Comparison of ENCODE assay signal across 23 mouse cellular contexts in the genomic region with DNA sequence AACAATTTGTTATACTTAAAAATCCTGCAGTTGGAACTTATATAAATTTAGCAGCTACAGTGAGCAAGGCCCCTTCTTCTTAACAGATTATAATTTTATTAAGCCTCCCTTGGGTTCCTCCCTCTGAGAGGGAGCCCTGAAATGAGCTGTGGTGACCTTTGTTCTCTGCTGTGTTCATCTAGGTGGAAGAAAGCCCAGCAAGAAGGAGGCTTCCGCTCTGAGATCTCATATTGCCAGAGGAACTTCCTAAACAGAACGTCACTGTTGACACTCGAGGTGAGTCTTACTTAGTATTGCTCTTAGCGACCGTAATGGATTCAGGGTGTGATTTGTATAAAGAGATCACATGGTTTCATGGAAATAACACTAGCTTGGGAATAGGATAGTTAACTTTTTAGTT. TPM values are rescaled to one million over a fixed set of nuclear protein-coding genes. Genes with fewer than 3 reads are reported as not detected.
DNase-seq lines count a peak whose midpoint lies in the region; ATAC-seq and TF ChIP-seq lines count a peak whose summit lies in the region.
"Had no signal": no experiment of that assay in that cellular context is flagged by ENCODE, and none has a peak within 500 bp of the region (broad histone marks: within the 10 kb centered on the region; RNA-seq: fewer than 3 reads in every experiment).

No protein-coding gene starts in this region.

- no peak overlapping the region for H3K27ac ChIP-seq in kidney, adult 2 months (ENCODE audit: insufficient read depth, low read depth, low read length)
- H3K27ac ChIP-seq in kidney, embryonic 16.5 days (ENCODE audit: low read length): no peak overlapping the region
- H3K27ac ChIP-seq: embryonic facial prominence, embryonic 13.5 days; embryonic facial prominence, embryonic 15.5 days; forebrain, embryonic 10.5 days; forebrain, embryonic 12.5 days had no signal

- no peak overlapping the region for H3K4me3 ChIP-seq in kidney, adult 2 months (ENCODE audit: insufficient read depth, low read depth, low read length)
- H3K4me3 ChIP-seq in kidney, embryonic 16.5 days (ENCODE audit: low read length): no peak overlapping the region
- H3K4me3 ChIP-seq: embryonic facial prominence, embryonic 13.5 days; embryonic facial prominence, embryonic 15.5 days; erythroblast, embryonic 14.5 days; forebrain, embryonic 10.5 days; forebrain, embryonic 12.5 days had no signal

- no peak for ATAC-seq in kidney, embryonic 16.5 days (ENCODE audit: low FRiP score, low TSS enrichment)
- ATAC-seq: forebrain, embryonic 14.5 days had no signal

- H3K4me1 ChIP-seq in kidney, adult 2 months (ENCODE audit: control insufficient read depth, insufficient read depth, low read length): no peaks in the 10 kb centered on the region
- H3K4me1 ChIP-seq in kidney, embryonic 16.5 days (ENCODE audit: insufficient read depth, low read length): no peaks in the 10 kb centered on the region
- H3K4me1 ChIP-seq: embryonic facial prominence, embryonic 13.5 days; embryonic facial prominence, embryonic 15.5 days; forebrain, embryonic 10.5 days; forebrain, embryonic 12.5 days had no signal

- no peaks in the 10 kb centered on the region for H3K27me3 ChIP-seq in kidney, adult 2 months (replicated peaks; ENCODE audit: control insufficient read depth, insufficient read depth, low read length)
- H3K27me3 ChIP-seq in kidney, embryonic 16.5 days (ENCODE audit: insufficient read depth, low read length): no peaks in the 10 kb centered on the region
- H3K27me3 ChIP-seq: embryonic facial prominence, embryonic 13.5 days; embryonic facial prominence, embryonic 15.5 days; forebrain, embryonic 12.5 days had no signal

- peaks cover 3% of the 10 kb centered on the region for H3K36me3 ChIP-seq in kidney, adult 2 months (ENCODE audit: control insufficient read depth, insufficient read depth, low read length)
- H3K36me3 ChIP-seq in kidney, embryonic 16.5 days (ENCODE audit: insufficient read depth, low read length): peaks cover 42% of the 10 kb centered on the region

- 39% methylated on average over 5 of the region's 5 CpGs for WGBS in kidney, adult 2 months
- WGBS in kidney, embryonic 16.5 days: 50% methylated on average over 5 of the region's 5 CpGs

- no peak for TF ChIP-seq POLR2A in kidney, adult 2 months (IDR thresholded peaks at IDR 0.05; ENCODE audit: low read depth, low read length)

- no peak overlapping the region for H3K4me2 ChIP-seq in kidney, embryonic 16.5 days (replicated peaks; ENCODE audit: low read depth, low read length)
- H3K4me2 ChIP-seq: embryonic facial prominence, embryonic 13.5 days; embryonic facial prominence, embryonic 15.5 days; forebrain, embryonic 12.5 days had no signal

- no peaks in the 10 kb centered on the region for H3K9me3 ChIP-seq in kidney, embryonic 16.5 days (ENCODE audit: low read length)
- H3K9me3 ChIP-seq: embryonic facial prominence, embryonic 13.5 days; embryonic facial prominence, embryonic 15.5 days; forebrain, embryonic 10.5 days; forebrain, embryonic 12.5 days had no signal

- no peak for TF ChIP-seq CTCF in kidney, adult 2 months (conservative IDR thresholded peaks at IDR 0.05; ENCODE audit: insufficient read depth, insufficient read length, low read depth, low read length)

- no peak overlapping the region for H3K9ac ChIP-seq in kidney, embryonic 16.5 days (replicated peaks; ENCODE audit: low read length)
- H3K9ac ChIP-seq: embryonic facial prominence, embryonic 13.5 days; embryonic facial prominence, embryonic 15.5 days; forebrain, embryonic 12.5 days had no signal

- peak; percentile 56 for DNase-seq in kidney, adult 2 months
- DNase-seq in kidney, adult 9 months: peak; percentile 57
- no peak for DNase-seq in kidney, postnatal 25 days
- DNase-seq in kidney, postnatal 36 days: peak; percentile 21 to 24
- no peak for DNase-seq in kidney, adult 18-20 months
- DNase-seq: adrenal gland, adult 2 months; adrenal gland, postnatal 10 days; adrenal gland, postnatal 25 days; cerebellum, adult 11 months; cerebellum, adult 18-20 months; cerebellum, adult 8-10 months; cerebellum, adult 9-11 months; cerebellum, postnatal 14 days; cerebellum, postnatal 36 days; embryo, embryonic 11 days had no signal

RNA-seq across cellular contexts. Expression of a gene that starts 24.5 kb away (rescaled TPM):
- 0.47 and 1.1 TPM in 2 replicates for polyA plus RNA-seq in kidney, adult 2 months (2012; rRNA removed)
- 0.51 and 0.57 TPM in 2 replicates for polyA plus RNA-seq in kidney, embryonic 16.5 days (2015; fragmentation: Nextera tagmentation; extraction: Ambion mirVana)
- polyA plus RNA-seq: erythroblast, embryonic 14.5 days had no signal

RNA-seq across cellular contexts. Expression of a gene that starts 30.6 kb away (rescaled TPM):
- polyA plus RNA-seq in kidney, adult 2 months (2012; rRNA removed): not detected in 2 replicates
- 0.34 TPM in 1 of 2 replicates, not detected in the other for polyA plus RNA-seq in kidney, embryonic 16.5 days (2015; fragmentation: Nextera tagmentation; extraction: Ambion mirVana)
- polyA plus RNA-seq: adrenal gland, adult 2 months; embryonic facial prominence, embryonic 11.5 days; erythroblast, embryonic 14.5 days had no signal

RNA-seq across cellular contexts. Expression of a gene that starts 35.8 kb away (rescaled TPM):
- polyA plus RNA-seq in kidney, adult 2 months (2012; rRNA removed): 3.9 and 4.0 TPM in 2 replicates
- polyA plus RNA-seq in kidney, embryonic 16.5 days (2015; fragmentation: Nextera tagmentation; extraction: Ambion mirVana): 16.0 and 18.1 TPM in 2 replicates

RNA-seq across cellular contexts. Expression of a gene that starts 35.9 kb away (rescaled TPM):
- 7.9 and 10.6 TPM in 2 replicates for polyA plus RNA-seq in kidney, adult 2 months (2012; rRNA removed)
- 72.2 and 78.6 TPM in 2 replicates for polyA plus RNA-seq in kidney, embryonic 16.5 days (2015; fragmentation: Nextera tagmentation; extraction: Ambion mirVana)

Comparison
In these comparisons a context has a peak if more than half of its experiments do, and no peak if none do; other contexts are left out.
1. DNase-seq: peak in kidney, adult 2 months (single experiment), kidney, adult 9 months (single experiment) and kidney, postnatal 36 days (2 of 2); none in kidney, postnatal 25 days (0 of 2) and kidney, adult 18-20 months (single experiment).